Mouse (Mus musculus): ENCODE measurements around the gene Pi16.

- TF ChIP-seq POLR2A (IDR thresholded peaks at IDR 0.05; ENCODE audit: control insufficient read depth, low read depth, low read length) = no peak
- TF ChIP-seq CTCF (IDR thresholded peaks at IDR 0.05; ENCODE audit: control insufficient read depth, insufficient read depth, insufficient replicate concordance, low read depth, low read length) = no peak
These were observed 21.8 kb downstream of the Pi16 start for GRCm38 (mm10) chr17:29339170-29339768.
